Mouse (Mus musculus): ENCODE data around the gene Fsip1.

DNA sequence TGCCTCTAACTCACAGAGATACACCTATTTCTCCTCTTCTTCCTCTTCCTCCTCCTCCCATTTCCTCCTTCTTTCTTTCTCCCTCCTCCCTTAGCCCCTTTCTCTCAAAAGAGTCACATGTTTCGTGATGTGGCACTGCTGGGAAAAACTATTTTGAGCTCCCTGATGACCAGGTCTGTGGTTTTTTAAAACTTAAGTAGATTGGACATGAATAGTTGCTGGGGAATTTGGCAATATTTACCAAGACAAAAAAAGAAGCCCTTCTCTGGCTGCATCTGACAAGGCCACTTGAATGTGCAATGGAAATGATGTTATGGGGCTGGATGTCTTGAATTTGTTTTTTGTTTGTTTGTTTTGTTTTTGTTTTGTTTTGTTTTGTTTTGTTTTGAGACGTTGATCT is 41.2 kb upstream of the Fsip1 start:
- TF ChIP-seq CTCF (IDR thresholded peaks at IDR 0.05; ENCODE audit: extremely low read depth, insufficient read depth, insufficient read length, insufficient replicate concordance) (no peak), POLR2A (IDR thresholded peaks at IDR 0.05; ENCODE audit: low read depth, low read length) (no peak)
